Mouse (Mus musculus): ENCODE measurements around the gene Abr. TPM values are rescaled to one million over a fixed set of nuclear protein-coding genes. Genes with fewer than 3 reads are reported as not detected.

Gene Abr
- total RNA-seq, 2 experiments from 2014 or later = 502 to 515 TPM

GRCm38 (mm10) chr11:76516951-76517350, 105.2 kb downstream of the Abr start:
- no peak for DNase-seq

- peak; percentile 42 to 65 for DNase-seq
These were observed 107.0 kb downstream of the Abr start for GRCm38 (mm10) chr11:76515123-76515522.

- no peak for DNase-seq
These were observed 111.1 kb downstream of the Abr start for GRCm38 (mm10) chr11:76510977-76511376.

- DNase-seq = no peak
These were observed 112.1 kb downstream of the Abr start for GRCm38 (mm10) chr11:76509751-76510723.

- peak; percentile 69 to 74 for DNase-seq
These were observed 113.1 kb downstream of the Abr start for GRCm38 (mm10) chr11:76508831-76509595.

GRCm38 (mm10) chr11:76508125-76508524, 114.0 kb downstream of the Abr start:
- no peak for DNase-seq

GRCm38 (mm10) chr11:76507302-76508124, 114.6 kb downstream of the Abr start:
- DNase-seq = peak; percentile 71 to 82

- peak in 1 of 2 experiments; percentile 65 for DNase-seq
These were observed 115.4 kb downstream of the Abr start for GRCm38 (mm10) chr11:76506514-76507228.

- DNase-seq = no peak
These were observed 117.0 kb downstream of the Abr start for GRCm38 (mm10) chr11:76505106-76505505.

GRCm38 (mm10) chr11:76504058-76504457, 118.1 kb downstream of the Abr start:
- DNase-seq = no peak

- DNase-seq = no peak
These were observed 122.1 kb downstream of the Abr start for GRCm38 (mm10) chr11:76499987-76500386.

- DNase-seq = no peak
These were observed 122.5 kb downstream of the Abr start for GRCm38 (mm10) chr11:76499564-76499963.

- DNase-seq = no peak
These were observed 124.4 kb downstream of the Abr start for GRCm38 (mm10) chr11:76497769-76498152.

- no peak for DNase-seq
These were observed 124.9 kb downstream of the Abr start for GRCm38 (mm10) chr11:76497066-76497768.

- DNase-seq = no peak
These were observed 125.9 kb downstream of the Abr start for GRCm38 (mm10) chr11:76496086-76496771.

GRCm38 (mm10) chr11:76495127-76496028, 126.7 kb downstream of the Abr start:
- DNase-seq = no peak

GRCm38 (mm10) chr11:76494360-76495126, 127.6 kb downstream of the Abr start:
- peak; percentile 84 to 89 for DNase-seq

GRCm38 (mm10) chr11:76493811-76494274, 128.3 kb downstream of the Abr start:
- DNase-seq = no peak
